Mouse (Mus musculus): ENCODE data around the gene Acads. TPM values are rescaled to one million over a fixed set of nuclear protein-coding genes. Genes with fewer than 3 reads are reported as not detected.
"Not testable (repeated sequence)": the region's sequence is repeated elsewhere in the genome, so short reads cannot be mapped to it uniquely, and the experiment has no call there.

The Acads gene
- total RNA-seq, 2 experiments from 2014 or later: 6.8 to 9.9 TPM

GRCm38 (mm10) chr5:115073306-115073705, 45.8 kb downstream of the Acads start:
- DNase-seq (ENCODE audit: low spot score in 2 of 2): not testable (repeated sequence)

DNA sequence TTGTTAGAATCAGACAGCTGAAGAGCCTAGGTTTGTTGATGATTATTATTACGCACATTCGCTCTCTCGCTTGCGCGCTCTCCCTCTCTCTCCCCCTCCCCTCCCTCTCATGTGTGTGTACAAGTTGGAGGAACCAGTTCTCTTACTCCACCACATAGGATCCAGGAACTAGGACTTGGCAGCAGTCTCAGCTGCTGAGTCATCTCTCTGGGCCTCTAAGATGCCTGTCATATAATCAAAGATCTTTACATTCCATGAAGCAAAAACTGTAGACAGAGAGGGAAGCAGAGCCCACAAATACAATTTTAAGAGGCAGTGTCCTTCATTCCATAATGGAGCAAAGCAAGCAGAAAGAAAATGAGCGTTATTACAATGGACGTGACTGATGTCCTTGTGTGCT, 47.0 kb downstream of the Acads start:
- peak in 1 of 2 experiments; percentile 21 for DNase-seq (ENCODE audit: low spot score in 2 of 2)

GRCm38 (mm10) chr5:115071096-115071901, 47.8 kb downstream of the Acads start:
- DNase-seq (ENCODE audit: low spot score in 2 of 2): no peak

GRCm38 (mm10) chr5:115070457-115070856, 48.7 kb downstream of the Acads start:
- no peak for DNase-seq (ENCODE audit: low spot score in 2 of 2)

DNA sequence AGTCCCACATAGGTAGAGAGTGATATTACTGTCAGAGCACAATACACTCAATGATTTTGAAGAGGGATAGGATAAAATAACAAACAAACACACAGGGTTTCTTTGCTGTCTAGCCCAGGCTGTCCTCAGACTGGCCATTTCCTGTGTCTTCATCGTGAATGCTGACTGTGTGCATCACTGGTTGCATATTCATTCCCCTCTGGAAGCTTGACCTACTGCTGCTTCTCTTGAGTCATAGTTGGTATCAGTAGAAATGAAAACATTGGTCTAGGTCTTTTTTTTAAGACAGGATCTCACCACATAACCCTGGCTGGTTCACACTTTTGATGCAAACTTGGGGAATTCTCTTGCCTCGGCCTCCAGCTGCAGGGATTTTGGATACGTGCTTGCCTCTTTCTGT, 49.5 kb downstream of the Acads start:
- DNase-seq (ENCODE audit: low spot score in 2 of 2): no peak

DNA sequence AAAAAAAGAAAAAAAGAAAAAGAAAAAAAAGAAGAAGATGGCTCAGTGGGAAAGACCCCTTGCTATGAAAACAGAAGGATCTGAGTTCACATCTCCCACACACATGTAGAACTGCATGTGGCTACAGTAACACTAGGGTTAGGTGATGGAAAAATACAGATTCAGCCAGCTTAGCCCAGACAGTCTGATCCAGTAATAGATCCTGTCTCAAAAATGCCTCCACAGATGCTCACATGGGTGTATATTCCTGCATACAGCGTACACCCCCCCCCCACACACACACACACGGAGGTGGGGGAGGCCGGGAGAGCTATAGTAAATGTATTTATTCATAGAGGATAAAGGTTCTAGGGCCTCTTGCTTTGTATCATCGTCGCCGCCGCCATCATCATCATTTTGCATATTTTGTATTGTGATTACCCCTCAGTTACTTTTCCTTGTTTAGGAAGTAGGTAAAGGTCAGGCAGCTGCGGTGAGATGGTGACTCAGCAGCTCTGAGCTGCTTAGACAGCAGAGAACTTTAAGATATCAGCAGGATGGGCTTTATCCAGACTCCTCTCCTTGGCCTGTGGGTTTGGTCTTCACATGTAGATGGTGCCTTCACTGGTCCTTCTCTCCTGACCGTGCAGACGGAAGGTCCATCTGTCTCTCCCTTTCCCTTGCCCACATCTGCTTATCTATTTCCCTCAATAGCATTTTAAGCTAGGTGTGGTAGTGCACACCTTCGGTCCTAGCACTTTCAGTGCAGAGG, 50.3 kb downstream of the Acads start:
- no peak for DNase-seq (ENCODE audit: low spot score in 2 of 2)

- no peak for DNase-seq (ENCODE audit: low spot score in 2 of 2)
Measured at GRCm38 (mm10) chr5:115066245-115066644, 52.9 kb downstream of the Acads start.

DNA sequence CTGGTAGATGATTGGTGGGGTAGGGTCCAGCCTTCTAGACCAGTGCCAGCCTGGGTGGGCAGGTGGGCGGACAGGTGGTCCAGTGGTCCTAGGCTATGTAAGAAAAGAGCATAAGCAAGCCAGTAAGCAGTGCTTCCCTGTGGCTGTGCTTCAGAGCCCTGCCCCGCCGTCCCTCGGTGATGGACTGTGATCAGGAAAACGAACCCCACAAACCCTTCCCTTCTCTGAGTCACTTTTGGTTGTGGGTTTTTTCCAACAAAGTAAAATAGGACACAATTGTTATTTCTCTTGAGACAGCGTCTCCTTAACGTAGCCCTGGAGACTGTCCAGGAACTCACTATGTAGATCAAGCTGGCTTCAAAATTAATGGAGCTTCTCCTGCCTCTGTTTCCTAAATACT, 55.8 kb downstream of the Acads start:
- DNase-seq (ENCODE audit: low spot score in 2 of 2): no peak

DNA sequence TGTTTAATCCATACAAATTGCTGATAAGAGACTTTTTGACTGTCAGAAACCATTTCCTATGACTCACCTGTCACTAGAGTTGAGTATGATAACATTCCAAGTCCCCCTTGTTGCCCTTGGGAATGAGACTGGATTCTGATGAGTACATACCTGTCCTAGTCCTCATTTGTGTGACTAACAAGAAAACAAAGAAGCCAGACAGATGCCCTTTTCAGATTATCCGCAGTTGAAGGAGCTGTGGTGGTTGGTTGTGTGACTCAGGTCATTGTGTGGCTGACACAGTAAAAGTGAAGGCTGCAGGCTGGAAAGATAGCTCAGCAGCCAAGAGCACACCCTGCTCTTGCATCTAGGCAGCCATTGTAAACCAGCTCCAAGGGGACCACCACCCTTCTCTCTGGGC, 56.6 kb downstream of the Acads start:
- DNase-seq (ENCODE audit: low spot score in 2 of 2): no peak

- no peak for DNase-seq (ENCODE audit: low spot score in 2 of 2)
Measured at GRCm38 (mm10) chr5:115060977-115061376, 58.2 kb downstream of the Acads start.

Other genes starting within 250 kb of the Acads start
- gene Oasl2, start 222.4 kb downstream of the Acads start, total RNA-seq (2021): 1 to 10 TPM in 1 of 2 experiments, under 1 TPM in 1; 0.91 to 1.1 TPM
- gene Oasl1, start 196.1 kb downstream of the Acads start, total RNA-seq (2021): under 1 TPM in 1 of 2 experiments, not detected in 1; 0.56 TPM
- gene 2210016L21Rik, start 177.2 kb downstream of the Acads start, total RNA-seq (2021): 100 to 1,000 TPM; 181 to 193 TPM
- not detected for gene Hnf1a, start 148.3 kb downstream of the Acads start, total RNA-seq (2021)
- 100 to 1,000 TPM in 1 of 2 experiments, 10 to 100 TPM in 1; 97.4 to 104 TPM for gene Sppl3, start 108.2 kb downstream of the Acads start, total RNA-seq (2021)
- not detected for gene Gm10401, start 21.1 kb downstream of the Acads start, total RNA-seq (2021)
- 10 to 100 TPM; 26.7 to 29.8 TPM for gene Unc119b, start 15.6 kb upstream of the Acads start, total RNA-seq (2021)
- 10 to 100 TPM; 75.1 to 78.2 TPM for gene Mlec, start 38.8 kb upstream of the Acads start, total RNA-seq (2021)
- gene Cabp1, start 75.0 kb upstream of the Acads start, total RNA-seq (2021): 10 to 100 TPM; 78.5 to 79.5 TPM
- 10 to 100 TPM; 51.1 to 61.8 TPM for gene Pop5, start 116.5 kb upstream of the Acads start, total RNA-seq (2021)
- 100 to 1,000 TPM; 259 to 316 TPM for gene Rnf10, start 153.6 kb upstream of the Acads start, total RNA-seq (2021)
- 10 to 100 TPM; 39.0 to 42.8 TPM for gene Coq5, start 160.3 kb upstream of the Acads start, total RNA-seq (2021)
- gene Dynll1, start 181.7 kb upstream of the Acads start, total RNA-seq (2021): 100 to 1,000 TPM; 753 to 793 TPM
- 10 to 100 TPM; 63.6 to 77.0 TPM for gene Srsf9, start 207.8 kb upstream of the Acads start, total RNA-seq (2021)
- gene Gatc, start 221.8 kb upstream of the Acads start, total RNA-seq (2021): 10 to 100 TPM; 29.3 to 32.5 TPM
- gene Triap1, start 221.9 kb upstream of the Acads start, total RNA-seq (2021): 10 to 100 TPM; 31.0 to 35.3 TPM
- 100 to 1,000 TPM; 732 to 825 TPM for gene Cox6a1, start 229.6 kb upstream of the Acads start, total RNA-seq (2021)